Mouse (Mus musculus): ENCODE data around the gene Galm.

The Galm gene

DNA sequence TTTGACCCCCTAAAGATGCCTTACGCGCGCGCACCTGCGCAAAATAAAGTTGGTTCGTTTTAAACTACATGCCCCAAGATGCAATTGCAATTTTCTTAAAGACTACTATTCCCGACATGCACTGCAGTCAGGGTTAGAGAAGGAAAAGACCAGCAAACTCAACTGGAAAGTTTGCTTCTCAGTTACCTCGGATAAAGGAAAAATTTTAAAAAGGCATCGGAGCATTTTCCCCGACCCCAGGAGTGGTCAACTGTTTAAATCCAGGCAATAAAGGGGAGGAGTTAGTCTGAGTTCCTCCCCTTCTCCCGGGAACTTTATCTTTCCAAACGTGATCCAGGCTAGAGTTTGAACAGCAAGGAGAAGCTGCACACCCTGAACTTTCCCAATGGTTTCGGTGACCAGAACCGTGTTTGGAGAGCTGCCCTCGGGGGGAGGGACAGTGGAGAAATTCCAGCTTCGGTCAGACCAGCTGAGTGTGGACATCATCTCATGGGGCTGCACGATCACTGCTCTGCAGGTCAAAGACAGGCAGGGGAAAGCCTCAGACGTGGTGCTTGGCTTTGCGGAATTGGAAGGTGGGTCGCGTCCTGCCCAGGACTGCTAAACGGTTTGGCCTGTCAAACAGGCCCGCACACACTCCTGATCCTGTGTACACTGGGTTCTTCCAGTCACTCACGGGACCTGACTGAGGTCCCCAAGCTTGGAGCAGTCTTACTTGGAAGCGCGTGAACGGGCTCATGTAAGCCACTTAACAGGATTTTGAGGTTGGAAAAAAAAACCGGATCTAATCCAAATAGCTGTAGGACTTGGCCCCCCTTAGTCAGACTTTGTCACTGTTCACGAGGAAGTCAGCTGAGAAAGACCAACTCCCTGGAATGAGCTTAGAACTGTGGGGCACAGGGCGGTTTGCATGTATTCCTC lies at the start of gene Galm:
TSS of gene Galm (plus strand) at position 141 of the 921 bp plus-strand sequence.
- no peak for DNase-seq (ENCODE audit: low spot score in 2 of 2)

DNA sequence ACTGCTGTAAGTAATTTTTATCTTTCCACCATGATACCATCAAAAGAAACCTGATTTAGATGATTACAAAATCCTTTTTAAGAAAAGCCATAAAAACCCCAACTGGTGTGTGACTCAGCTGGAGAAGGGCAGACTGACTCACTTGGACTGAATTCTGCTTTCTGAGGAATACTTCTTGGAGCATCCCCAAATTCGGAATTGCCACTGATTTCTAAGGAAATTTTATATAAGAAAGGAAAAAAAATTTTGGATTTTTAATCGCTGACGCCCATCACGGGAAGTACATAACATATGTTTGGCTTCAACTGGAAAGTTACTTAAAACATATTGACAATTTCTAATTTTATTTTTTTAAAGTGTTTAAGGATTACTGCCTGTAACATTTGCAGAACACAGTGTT lies 48.5 kb upstream of the Galm start:
- DNase-seq (ENCODE audit: low spot score in 2 of 2), result no peak

DNA sequence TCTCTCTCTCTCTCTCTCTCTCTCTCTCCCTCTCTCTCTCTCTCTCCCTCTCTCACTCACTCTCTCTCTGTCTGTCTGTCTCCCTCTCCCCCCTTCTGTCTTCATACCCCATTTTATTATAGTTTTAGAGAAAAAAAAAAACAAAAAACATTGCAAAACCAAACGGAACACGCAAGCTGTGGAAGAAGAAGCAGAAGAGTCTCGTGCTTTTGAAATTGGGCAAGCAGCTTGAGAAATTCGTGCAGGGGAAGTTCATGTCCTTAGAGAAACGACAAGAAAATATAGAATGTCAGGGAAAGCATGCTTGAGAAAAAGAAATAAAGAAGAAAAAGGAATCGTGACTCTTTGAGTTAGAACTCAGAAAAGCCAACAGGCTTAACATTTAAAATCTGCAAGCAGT lies 44.0 kb upstream of the Galm start:
- DNase-seq (ENCODE audit: low spot score in 2 of 2), result no peak

DNA sequence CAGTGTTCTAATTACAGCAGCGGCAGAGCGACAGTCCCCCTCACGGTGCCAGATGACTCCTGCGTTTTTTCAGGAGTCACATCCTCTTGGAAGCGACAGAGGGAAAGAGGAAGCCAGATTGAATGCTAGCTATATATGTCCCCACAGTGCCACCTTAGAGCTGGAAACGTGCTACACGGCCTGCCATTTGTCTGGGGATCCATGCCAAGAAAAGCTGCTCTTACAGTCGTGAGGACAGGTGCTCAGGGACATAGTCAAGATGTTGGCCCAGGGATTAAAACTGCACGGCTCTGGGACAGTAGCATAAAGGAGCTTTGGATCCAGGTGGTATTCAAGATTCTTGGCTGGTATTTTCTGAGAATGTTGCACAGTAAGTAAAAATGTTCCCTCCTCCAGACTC lies 42.8 kb upstream of the Galm start:
- DNase-seq (ENCODE audit: low spot score in 2 of 2), result no peak

DNA sequence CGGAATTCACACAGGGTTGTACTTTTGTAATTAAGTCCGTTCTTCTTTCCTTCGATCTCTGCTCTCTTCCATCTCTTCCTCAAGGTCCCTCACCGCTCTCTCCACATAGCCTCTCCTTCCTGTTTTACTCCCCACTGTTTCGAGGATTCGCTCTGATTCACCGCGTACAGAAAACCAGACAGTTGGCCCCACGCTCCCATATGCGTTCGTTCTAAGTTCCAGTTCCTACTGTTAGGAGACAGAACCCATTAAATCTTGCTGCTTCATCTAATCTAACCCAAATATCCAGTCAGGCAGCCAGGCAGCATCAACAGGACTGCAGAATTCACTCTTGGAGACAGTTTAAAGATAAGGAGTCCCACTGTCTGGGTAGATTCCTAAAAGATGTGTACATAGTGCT lies 40.7 kb upstream of the Galm start:
- DNase-seq (ENCODE audit: low spot score in 2 of 2), result no peak

DNA sequence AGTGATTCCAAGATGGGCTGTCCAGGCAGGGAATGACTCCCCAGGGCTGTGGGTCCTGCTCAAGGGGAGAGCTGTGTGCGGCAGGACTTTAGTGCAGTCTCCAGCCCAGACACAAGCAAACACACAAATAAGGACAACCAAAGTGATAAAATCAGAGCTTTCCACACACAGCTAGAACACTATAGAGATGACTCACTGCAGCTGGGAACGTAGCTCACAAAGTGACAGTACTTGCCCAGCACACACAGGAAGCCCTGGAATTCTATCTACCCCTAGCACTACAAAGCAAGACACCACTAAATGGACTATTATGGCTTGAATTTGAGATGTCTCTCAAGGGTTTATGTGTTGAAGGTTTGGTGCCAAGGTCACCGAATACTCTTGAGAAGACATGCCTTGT lies 39.1 kb upstream of the Galm start:
- DNase-seq (ENCODE audit: low spot score in 2 of 2), result no peak

DNA sequence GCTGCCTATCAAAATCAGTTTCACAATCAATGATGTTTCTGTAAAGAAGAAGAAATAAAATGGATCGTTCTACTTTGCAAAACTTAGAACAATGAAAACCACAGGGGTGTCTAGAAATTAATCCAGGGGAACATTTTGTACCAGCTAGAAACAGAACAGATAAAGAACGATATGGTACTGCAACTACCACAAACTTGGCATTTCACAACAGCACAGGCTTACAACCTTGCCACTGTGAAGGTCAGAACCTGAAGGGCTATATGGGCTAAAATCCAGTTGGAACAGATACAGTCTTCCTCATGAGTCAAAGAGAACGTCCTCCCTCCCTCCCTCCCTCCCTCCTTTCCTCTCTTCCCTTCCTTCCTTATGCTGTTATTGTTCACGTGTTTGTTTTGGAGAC lies 36.7 kb upstream of the Galm start:
- no peak for DNase-seq (ENCODE audit: low spot score in 2 of 2)

DNA sequence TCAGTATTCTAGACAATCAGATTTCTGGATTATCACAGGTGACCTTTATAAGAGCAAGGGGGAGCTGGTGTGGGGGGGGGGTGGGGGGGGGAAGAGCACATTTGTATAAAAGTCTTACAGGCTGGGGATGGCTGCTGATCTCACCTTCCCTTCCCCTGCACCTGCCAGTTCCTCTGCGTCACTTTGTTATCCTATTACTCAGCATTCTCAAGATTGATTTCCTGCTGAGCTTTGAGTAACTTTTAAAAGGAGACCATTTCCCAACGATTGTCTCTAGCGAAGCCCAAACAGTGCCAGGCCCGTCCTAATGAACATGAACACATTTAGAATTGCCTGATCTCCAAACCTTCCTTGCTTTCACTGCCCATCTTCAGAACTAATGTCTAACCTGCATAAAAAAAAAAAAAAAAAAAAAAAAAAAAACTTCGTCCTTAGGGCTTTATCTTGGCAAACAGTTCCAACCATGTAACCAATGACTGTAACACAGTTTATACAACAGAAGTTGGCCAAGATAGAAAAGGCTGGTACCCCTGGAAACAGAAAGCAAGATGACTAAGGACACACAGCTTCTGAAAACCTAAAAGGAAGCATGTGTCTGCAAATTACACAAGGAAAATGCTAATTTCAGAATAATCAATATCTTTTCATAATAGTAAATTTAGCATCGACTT lies 35.3 kb upstream of the Galm start:
- DNase-seq (ENCODE audit: low spot score in 2 of 2), result no peak

DNA sequence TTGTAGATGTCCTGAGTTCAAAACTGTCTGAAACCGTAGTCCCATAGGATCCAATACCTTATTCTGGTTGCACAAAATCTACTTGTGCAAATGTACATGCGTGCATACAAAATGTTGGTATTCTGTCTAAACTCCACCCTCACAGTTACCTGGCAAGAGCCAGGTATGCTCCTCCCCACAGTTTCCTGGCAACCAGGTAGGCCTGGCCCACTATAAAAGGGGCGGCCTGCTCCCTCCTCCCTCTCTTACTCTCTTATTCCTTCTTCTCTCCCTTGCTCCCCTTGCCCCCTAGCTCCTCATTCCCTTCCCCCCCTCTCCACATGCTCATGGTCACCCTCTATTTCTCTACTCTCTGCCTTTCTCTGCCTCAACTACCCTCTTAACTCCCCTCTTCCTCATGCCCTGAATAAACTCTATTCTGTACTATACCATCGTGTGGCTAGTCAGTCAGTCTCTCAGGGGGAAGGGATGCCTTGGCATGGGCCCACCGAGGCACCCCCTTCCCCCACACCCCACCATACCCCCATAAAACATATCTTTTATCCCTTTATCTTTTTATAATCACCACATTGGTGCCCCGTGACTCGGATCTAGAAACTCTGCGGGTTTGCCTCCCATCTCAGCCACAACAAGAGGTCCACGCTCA lies 31.9 kb upstream of the Galm start:
- DNase-seq (ENCODE audit: low spot score in 2 of 2), result no peak

DNA sequence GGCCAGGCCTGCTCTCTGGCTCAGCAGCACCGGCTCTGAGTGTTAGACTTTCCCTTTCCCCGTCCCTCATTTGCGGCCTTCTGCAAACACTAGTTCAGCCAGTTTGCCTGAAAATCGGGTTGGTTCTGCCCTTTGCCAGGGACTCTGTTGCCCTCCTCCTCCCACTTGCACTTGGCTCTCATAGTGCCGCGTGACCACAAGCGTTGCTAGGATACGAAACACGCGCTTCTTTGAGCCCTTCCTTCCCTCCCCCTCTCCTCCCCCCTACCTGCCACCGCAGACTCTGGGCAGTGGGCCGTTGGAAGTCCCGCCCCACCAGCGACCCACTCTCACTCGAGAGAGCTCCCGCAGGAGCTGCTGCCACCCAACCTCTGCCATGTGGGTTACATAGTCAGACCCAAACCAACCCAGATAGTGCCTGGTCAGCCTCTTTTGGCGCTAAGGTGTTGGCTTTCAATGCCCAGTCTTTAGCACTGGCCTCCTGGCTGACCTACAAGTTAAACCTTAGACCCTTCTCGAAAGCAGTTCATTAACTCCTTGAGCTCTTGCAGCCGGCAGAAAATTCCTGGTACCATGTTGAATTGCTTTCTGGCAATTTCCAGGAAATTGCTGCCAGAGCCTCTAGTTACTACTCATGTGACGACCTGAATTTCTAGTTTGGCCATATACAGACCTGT lies 31.1 kb upstream of the Galm start:
- DNase-seq (ENCODE audit: low spot score in 2 of 2), result peak in 1 of 2 experiments; percentile 3

DNA sequence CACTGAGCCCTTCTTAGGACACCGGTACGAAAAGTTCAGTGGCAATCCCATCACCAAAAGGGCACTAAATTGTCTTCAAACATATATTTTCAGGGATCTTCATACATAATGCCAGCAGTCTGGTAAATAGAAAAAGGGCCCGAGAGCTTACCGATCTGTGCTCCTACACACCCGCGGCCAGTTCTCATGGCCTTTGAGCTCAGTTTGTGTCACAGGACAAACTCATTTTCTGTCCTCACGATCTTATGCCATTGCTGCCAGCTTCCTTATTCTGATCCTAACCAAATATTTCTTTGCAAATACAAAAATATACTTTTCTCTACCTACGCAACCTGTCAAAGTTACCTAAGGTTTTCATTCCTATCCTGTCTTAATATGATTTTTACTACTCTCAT lies 30.6 kb upstream of the Galm start:
- DNase-seq (ENCODE audit: low spot score in 2 of 2), result no peak

DNA sequence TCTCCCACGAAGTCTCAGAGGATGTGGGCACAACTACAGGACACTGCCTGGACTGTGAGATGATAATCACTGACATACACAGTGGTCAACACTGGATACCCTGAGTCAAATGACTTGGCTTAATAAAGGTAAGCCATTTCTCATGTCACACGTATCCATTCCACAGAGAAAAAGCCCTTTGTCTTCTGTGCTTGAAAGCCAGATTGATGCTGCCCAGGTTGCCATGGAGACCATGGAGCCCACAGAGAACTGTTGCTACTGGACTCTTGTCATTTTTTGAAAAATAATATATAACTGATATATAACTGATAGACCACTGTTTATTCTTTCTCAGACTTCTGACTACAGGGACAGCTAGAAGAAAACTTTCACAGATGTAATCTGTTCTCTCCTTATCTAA lies 30.1 kb upstream of the Galm start:
- DNase-seq (ENCODE audit: low spot score in 2 of 2), result no peak

DNA sequence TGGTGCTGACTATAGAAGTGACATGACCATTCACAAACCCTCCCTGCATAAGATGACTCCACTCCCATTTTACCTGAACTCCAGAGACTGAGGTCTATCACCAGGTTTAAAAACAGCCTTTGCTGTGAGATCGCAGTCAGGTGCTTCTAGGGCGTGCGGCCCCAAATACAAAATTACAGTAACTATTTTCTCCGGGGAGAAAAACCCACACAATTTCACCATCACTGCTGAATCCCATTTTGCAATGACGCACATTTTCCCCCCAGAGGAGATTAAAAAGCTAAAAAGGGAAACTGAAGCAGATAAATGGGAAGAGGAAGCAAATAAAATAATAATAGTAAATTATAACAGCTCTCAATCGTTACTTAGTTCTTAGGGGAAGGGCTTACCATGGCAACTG lies 27.4 kb upstream of the Galm start:
- no peak for DNase-seq (ENCODE audit: low spot score in 2 of 2)

DNA sequence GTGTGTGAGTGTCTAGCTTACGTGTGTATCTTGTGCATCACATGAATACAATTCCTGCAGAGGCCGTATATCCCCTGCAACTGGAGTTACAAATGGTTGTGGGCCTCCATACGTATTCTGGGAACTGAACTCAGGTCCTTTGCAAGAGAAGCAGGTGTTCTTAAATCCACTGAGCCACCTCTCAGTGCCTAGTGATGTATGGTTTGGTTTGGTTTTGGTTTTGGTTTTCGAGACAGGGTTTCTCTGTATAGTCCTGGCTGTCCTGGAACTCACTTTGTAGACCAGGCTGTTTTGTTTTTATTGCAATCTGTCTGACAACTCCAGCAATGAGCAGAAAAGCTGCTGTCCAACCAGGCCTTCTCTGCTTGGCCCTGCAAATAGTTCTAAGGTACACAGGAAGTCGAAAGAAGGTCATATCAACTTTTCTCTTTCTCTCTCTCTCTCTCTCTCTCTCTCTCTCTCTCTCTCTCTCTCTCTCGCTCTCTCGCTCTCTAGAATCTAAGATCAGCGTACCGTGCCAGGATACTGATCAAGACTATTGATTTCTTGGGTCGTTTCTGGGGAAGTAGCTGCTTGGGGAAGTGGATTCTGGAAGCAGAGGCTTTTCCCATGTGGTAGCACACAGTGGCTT lies 21.8 kb upstream of the Galm start:
- DNase-seq (ENCODE audit: low spot score in 2 of 2), result no peak

DNA sequence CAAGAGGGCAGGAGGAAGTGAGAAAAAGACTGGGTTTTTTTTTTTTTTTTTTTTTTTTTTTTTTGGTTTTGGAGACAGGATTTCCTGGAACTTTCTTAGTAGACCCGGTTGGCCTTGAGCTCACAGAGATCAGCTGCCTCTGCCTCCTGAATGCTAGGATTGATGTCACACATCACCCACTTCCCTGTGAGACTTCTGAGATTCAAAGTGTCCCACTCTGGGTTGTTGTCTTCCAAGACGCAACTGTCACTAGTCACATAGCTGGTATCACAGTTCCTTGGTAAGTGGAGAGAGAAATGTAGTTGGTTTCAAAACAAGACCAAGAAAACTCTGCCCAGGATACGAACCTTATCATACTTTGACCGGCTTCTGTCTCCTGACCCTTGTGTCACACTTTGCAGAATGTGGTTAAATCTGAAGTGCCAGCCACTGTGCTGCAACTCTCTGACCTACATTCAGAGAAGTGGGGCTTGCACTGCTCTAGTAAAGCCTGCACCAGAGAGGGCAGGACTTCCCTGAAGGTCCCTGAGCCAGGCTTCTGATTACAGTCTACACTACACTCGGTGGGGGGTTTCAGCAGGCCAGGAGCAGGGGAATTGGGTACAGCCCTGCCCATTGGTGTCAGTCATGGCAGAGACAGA lies 14.5 kb upstream of the Galm start:
- DNase-seq (ENCODE audit: low spot score in 2 of 2), result peak in 1 of 2 experiments; percentile 4

DNA sequence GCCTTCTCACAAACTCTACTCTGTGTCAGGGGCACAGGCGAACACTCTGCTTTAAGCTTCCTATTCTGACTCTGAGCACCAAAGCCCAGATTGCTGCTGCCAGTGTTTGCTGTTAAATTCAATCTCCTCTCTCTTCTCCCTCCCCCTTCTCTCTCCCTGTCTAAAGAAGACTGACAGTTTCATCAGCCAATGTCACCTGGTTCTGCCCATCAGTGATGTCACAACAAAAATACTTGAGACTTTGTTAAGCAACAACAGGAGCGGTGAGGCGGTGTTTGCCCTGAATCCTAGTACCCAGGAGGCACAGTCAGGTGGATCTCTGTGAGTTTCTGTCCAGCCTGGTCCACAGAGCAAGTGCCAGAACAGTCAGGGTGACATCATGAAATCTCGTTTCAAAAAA lies 13.8 kb upstream of the Galm start:
- DNase-seq (ENCODE audit: low spot score in 2 of 2), result no peak

DNA sequence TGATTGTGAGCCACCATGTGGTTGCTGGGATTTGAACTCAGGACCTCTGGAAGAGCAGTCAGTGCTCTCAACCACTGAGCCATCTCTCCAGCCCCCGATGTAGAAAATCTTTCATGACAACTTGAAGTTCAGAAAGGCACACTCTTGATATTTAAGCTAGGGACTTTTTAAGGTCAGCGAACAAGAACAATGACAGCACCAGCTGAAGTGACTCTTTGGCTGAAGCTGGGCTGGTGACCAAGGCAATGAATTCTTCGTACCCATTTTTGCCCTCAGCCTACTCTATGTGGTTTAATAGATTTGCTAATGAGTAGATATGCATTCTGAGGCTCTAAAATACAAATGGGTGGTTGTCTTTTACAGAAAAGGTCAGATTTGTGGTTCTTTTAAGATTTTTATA lies 6.9 kb upstream of the Galm start:
- no peak for DNase-seq (ENCODE audit: low spot score in 2 of 2)

DNA sequence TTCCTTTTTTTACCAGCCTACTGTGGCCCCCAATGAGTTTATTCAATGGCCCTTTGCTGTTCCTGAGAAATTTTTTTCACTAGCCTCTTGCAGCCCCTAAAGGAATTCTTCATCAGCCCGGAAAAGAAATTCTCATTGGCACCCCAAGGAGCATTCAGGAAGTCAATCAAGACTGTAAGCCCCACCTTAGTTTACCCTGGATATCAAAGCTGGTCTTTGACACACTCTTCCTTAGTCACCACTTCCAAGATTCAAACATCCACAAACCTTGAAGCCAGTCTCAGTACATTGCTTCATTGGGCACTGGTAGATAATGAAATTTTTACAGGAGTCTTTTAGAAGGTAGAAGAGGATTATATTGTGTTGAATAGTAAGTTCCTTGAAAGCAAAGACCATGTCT lies 5.4 kb upstream of the Galm start:
- no peak for DNase-seq (ENCODE audit: low spot score in 2 of 2)

DNA sequence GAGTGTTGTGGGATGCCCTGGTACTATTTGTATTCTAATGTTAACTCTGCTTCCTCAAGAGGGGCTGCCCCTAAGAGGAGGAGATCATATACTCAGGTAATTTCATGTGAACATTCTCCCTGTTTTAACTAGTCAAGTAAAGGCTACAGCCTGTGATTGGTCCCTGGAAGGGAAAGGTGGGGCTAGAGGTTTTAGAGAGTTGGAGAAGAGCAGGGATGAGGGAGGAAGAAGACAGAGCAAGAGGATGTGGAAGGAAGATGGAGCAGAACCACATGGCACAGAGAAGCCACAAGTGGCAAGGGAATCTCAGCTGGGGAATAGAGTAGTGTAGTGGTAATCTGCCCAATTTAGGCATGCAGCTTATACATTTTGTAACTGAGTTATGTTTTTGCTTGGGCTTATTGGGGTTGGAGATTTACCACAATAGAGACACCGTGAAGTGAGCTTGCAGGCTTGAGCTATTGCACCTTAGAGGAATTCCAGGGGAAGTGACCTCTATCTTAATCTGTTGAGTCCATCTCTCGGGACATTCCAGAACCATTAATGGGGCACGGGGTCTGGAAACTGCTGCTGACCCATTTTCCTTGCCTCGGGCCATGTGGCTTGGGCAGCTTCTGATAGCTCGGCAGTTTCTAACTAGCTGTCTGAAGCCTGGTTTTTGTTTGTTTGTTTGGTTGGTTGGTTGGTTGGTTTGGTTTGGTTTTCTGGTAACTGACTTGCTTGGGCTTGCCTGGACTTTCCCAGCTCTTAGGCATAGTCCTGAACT lies 2.1 kb upstream of the Galm start:
- no peak for DNase-seq (ENCODE audit: low spot score in 2 of 2)

DNA sequence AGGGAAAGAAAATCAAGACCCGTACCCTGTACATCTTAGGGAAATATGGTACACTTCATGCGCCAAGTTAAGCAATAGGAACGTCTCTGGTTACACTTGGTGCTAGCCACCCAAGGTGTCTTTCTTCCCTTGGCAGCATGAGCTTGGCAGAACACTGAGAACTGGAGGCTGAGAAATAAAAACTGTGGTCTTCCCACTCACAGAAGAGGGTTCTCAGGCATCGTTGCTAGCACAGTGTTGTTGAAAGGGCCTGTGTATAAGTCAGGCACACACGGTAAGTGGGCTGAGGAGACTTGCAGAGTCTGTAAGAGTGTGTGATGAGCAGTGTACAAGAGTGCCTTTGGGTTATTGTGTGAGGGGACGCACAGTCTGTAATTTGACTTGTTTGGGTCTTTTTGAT lies 1.1 kb upstream of the Galm start:
- DNase-seq (ENCODE audit: low spot score in 2 of 2), result no peak

Measured in natural killer cell, adult 2 months (primary cell).